Mouse (Mus musculus): ENCODE data around the gene Chchd2. TPM values are rescaled to one million over a fixed set of nuclear protein-coding genes. Genes with fewer than 3 reads are reported as not detected.
"Not testable (repeated sequence)": the region's sequence is repeated elsewhere in the genome, so short reads cannot be mapped to it uniquely, and the experiment has no call there.

Gene Chchd2
- total RNA-seq (2021) (1,000 to 10,000 TPM in 1 of 2 experiments, 100 to 1,000 TPM in 1; 641 to 1,175 TPM), polyA plus RNA-seq (2012; rRNA removed) (3,805 and 4,399 TPM in 2 replicates)
- long read RNA-seq, transcript Chchd2-201 (4 exons, 915 nt): major isoform, 689 of 718 reads
- long read RNA-seq, partial matches to known transcripts: 22 of 718 reads
- long read RNA-seq, other reads (novel, unspliced or antisense): 7 of 718 reads

GRCm38 (mm10) chr5:129886911-129887636 is at the start of gene Chchd2:
Gene Chchd2, minus strand, starts transcription at chr5:129887470.
- peak; percentile 96 for DNase-seq

GRCm38 (mm10) chr5:129936941-129937340 is 49.7 kb upstream of the Chchd2 start:
- DNase-seq: no peak

DNA sequence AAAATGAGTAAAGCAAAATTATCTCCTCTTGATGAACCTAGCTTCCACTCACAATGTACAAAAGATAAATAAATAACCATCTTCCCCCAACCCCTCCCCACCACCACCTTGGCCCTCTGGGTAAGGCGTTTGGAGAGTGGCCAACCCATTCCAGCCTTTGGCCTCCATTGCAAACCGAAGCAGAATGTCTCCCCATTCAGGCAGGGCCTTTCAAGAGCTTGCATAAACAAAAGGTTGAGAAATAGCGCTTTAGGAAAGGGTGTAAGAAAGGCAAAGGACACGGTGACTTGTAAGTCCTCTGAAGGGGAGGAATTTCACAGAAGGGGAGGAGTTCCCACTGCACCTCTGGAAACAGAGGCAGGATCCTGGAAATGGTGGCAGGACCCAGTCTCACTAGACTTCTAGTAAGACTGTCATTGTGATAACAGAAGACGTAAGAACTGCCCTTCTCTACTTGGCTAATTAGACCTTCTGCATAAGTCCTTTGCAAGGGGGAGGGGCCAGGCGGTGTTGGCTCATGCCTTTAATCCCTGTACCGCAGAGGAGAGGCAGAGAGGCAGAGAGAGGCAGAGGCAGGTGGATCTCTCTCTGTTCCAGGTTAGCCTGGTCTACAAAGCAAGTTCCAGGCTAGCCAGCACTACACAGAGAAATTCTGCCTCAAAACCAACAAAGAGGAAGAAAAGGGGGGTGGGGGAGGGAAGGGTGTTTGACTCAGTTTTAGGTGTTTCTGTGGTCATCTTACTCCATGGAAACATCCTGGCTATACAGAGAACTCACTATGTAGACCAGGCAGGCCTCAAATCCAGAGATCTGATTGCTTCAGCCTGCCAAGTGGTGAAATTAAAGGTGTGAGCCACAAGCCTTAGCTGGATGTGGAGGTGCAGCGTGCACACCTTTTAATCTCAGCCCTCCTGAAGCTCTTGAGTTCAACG is 42.9 kb upstream of the Chchd2 start:
- peak; percentile 49 for DNase-seq

DNA sequence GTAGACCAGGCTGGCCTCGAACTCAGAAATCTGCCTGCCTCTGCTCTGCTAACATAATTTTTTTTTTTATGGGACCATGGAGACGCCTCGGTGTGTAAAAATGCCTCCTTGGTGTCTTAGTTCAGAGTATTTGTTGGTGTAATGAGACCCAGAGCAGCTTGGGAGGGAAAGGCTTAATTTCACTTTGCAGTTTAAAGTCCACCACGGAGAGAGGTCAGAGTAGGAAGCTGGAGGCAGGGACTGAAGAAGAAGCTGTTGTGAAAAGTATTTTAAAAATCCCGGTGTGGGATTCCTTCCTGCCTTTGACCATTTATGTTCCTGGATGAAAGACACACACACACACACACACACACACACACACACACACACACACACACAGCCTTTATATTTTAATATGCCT is 38.7 kb upstream of the Chchd2 start:
- DNase-seq: no peak

GRCm38 (mm10) chr5:129924820-129925452 is 37.7 kb upstream of the Chchd2 start:
- no peak for DNase-seq

DNA sequence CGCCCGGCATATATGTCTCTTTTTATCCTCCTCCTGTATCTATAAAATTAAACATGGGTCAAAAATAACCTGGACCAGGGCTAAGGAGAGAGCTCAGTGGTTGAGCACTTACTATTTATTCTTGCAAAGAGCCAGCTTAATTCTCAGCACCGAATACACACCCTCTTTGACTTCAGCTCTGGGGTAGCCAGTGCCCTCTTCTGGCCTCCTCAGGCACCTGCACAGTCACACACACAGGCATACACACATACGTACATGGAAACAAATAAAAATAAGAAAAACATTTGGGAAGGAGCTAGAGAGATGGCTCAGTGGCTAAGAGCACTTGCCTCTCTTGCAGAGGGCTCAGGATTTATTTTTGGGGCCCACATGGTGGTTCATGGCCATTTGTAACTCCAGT is 34.7 kb upstream of the Chchd2 start:
- DNase-seq: no peak

DNA sequence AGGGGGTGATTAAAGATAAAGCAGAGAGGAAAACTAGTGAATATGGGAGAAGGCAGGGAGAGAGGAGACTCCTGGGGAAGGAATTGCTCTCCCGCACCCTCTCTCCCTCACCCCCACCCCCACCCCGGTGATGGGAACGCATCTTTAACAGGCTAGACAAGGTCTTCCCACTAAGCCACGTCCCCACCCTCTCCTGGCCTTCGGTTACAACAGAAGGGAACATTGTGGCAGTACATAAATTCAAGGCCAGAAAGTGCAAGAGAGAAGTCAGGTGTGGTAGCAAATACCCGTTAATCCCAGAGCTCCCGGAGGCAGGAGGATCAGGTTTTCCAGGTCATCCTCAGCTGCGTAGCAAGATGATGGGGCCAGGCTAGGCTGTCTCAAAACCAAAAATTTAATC is 32.0 kb upstream of the Chchd2 start:
- DNase-seq: peak; percentile 45

GRCm38 (mm10) chr5:129918752-129919151 is 31.5 kb upstream of the Chchd2 start:
- DNase-seq: peak; percentile 20

- no peak for DNase-seq
Measured at GRCm38 (mm10) chr5:129918065-129918651, 30.9 kb upstream of the Chchd2 start.

- DNase-seq: not testable (repeated sequence)
Measured at GRCm38 (mm10) chr5:129915491-129915890, 28.2 kb upstream of the Chchd2 start.

DNA sequence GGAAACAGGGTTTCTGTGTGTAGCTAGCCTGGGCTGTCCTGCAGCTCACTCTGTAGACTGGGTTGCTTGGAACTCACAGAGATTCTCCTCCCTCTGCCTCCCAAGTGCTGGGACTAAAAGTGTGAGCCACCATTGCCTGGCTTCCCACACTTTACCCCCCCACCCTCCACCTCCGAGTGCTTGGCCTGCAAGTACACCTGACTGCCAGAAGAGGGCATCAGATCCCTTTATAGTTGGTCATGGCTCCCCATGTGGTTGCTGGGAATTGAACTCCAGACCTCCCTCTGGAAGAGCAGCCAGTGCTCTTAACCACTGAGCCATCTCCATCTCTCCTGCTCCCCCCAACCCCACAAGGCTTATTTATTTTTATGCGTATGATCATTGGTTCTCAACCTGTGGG is 26.8 kb upstream of the Chchd2 start:
- peak; percentile 28 for DNase-seq

GRCm38 (mm10) chr5:129909591-129909990 is 22.3 kb upstream of the Chchd2 start:
- DNase-seq: no peak

GRCm38 (mm10) chr5:129909147-129909546 is 21.9 kb upstream of the Chchd2 start:
- no peak for DNase-seq

- DNase-seq: peak; percentile 94
Measured at GRCm38 (mm10) chr5:129908242-129908965, 21.1 kb upstream of the Chchd2 start, which contains the start of gene Nupr1l. Gene Nupr1l, plus strand, starts transcription at chr5:129908540.

DNA sequence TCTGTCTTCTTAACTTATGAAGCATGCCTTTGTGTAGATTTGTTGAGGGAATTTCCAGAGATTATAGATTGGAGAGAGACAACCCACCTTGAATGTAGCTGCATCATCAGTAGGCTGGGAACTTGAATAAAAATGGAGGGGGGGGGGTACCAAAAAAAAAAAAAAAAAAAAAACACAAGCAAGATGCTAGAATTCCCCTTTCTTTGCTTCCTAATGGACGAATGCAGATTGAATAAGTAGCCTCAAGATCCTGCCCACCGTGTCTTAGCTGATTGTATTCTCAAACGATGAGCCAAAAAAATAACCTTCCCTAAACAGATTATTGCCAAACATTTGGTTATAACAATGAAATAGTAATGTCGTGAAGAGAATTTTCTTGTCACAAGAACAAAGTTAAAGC is 20.5 kb upstream of the Chchd2 start:
- no peak for DNase-seq

- DNase-seq: no peak
Measured at GRCm38 (mm10) chr5:129898449-129898848, 11.2 kb upstream of the Chchd2 start, which contains the start of gene Phkg1. Gene Phkg1, minus strand, starts transcription at chr5:129898549.

GRCm38 (mm10) chr5:129895198-129896088 is 8.2 kb upstream of the Chchd2 start, which contains the start of gene Zbed5:
Gene Zbed5, plus strand, starts transcription at chr5:129895723.
- peak; percentile 92 for DNase-seq

DNA sequence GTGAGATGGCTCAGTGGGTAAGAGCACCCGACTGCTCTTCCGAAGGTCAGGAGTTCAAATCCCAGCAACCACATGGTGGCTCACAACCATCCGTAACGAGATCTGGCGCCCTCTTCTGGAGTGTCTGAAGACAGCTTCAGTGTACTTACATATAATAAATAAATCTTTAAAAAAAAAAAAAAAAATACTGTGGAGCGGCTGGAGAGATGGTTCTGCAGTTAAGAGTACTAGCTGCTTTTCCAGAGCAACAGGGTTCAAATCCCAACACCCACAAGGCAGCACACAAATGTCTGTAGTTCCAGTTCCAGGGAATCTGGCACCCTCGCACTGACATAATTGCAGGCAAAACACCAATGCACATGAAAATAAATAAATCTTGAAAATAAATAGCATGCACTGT is 3.1 kb upstream of the Chchd2 start:
- DNase-seq: not testable (repeated sequence)

DNA sequence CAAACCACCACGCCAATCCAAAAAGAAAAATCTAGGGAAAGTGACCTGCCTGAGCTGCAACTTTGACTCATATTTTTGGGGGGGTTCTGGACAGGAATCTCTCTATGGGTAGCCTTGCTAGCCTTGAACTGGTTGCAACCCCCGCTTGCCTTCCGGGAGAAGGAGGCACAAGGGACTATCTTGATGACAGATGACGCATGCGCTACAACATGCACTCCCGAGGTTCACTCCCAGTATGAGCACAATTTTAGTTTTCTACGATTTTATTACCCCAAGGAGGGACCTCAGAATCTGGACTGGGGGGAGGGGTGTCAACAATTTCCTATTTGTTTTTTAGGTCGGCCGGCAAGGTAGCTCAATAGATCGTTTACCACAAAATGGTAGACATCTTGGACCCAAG is 999 bp downstream of the Chchd2 start:
- DNase-seq: peak; percentile 69

- DNase-seq: no peak
Measured at GRCm38 (mm10) chr5:129879888-129880287, 7.4 kb downstream of the Chchd2 start.

All from adrenal gland, adult 2 months (tissue).